Mouse (Mus musculus) common myeloid progenitor, adult 5-6 weeks (primary cell): ENCODE measurements at regions not wholly inside any gene's neighbourhood (a gene's known extent, or its start where the extent isn't known, plus 50 kb on each side); places are given as distances from the start of the nearest gene placed in this dataset.
A peak's percentile ranks its signal among the peaks of the same experiment; 100 is the strongest.
"Not testable (repeated sequence)": the region's sequence is repeated elsewhere in the genome, so short reads cannot be mapped to it uniquely, and the experiment has no call there.

Experiments used
- ATAC-seq: replicated peaks from 2 replicates; pipeline ENCODE4 v1.8.0; 2016; ENCODE audit warnings: low read depth, mild to moderate bottlenecking, moderate TSS enrichment, inconsistent platforms; ENCODE audit not compliant: poor library complexity, severe bottlenecking

DNA sequence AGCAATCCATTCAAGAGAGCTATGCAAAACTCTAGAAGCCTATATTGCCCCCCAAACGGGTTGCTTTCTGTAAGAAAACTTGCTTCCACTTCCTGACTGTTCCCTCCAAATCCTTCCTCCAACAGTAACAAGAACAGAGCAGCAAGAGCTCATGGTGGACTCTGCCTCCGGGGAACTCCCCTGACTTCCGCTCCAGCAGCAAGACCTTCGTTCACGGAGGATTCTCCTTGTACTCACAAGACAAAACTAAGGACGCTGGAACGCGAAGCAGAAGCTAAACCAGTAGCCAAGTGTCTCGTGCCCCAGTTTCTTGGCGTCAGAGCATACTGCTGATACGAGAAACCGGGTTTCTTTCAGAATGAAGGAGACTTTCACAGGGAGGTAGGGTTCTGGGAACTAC is 50.7 kb downstream of the H2al2a start:
- peak; percentile 45 for ATAC-seq

GRCm38 (mm10) chr2:17945369-17945915 is 51.3 kb downstream of the H2al2a start:
- no peak for ATAC-seq

GRCm38 (mm10) chr2:17943506-17943905 is 53.3 kb downstream of the H2al2a start:
- ATAC-seq: no peak

DNA sequence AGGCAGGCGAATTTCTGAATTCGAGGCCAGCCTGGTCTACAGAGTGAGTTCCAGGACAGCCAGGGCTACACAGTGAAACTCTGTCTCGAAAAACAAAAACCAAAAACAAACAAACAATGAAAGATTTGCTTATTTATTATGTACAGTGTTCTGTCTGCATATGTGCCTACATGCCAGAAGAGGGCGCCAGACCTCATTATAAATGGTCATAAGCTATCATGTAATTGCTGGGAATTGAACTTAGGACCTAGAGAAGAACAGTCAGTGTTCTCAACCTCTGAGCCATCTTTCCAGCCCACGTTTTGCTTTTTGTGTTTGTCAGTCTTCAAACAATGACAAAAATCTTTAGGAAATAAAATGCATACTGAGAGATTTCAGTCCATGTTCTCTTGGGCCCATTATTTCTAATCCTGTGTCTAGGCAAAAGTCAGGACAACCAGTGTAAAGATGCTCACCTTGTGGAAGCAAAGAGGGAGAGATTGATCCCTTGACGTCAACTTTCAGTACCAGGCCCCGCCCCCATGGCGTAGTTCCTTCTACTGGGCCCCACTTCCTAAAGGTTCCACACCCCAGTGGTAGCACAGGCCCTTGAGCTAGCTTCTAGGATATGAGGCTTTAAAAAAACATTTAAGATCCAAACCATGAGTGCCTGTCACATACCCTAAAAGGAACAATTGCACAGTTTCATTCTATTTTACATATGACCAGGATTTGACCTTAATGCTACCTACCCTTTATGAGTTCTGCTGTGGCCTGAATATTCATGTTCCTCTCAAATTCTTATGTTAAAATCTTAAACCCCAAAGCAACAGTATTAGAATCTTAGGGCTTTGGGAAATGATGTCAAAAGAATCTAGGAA is 54.0 kb downstream of the H2al2a start:
- peak; percentile 67 for ATAC-seq

- no peak for ATAC-seq
Measured at GRCm38 (mm10) chr2:17941921-17942320, 54.8 kb downstream of the H2al2a start.

DNA sequence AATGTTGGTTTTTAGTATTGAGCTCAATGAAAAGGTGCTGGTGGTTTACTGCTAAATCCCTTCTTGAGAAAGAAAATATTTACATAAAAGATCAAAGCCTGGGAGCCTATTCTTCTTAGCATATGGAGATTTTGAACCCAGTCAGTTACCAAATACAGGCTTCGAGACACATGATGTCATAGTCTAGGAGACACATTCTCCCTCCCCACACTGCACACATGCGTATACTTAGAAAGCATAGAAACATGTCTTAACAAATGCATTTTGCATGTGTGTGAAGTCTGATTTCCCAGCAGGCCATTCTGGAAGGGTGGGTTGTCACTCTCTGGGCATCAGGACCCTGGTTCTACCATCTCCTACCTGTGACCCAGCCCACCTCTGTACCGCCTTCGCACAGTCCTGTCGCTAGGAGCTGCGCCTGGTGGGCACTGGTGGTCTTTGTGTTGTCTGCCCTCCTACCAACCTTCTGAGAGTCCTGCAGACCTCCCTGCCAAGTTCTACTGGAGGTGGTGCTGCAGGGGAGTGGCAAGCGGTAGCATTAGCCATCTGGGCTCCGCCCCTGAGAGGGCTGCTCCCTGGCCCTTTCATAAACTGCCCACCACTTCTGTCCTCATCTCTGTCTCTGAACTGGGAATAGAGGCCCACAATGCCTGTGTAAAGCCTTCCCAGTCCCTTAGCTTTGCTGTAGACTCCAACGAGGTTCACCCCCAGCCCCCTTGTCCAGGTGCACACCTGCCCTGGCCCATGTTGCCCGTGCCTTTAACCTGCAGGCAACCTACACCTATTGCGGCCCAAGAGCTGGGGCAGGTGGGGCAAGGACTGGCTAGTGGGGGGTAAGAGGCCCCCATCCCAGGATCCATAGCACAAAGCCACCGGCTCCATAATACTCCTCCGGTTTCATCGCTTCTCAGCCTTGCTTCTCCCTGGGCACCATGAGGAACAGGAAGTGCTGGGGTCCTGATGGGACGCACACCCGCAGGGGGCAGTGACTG is 56.6 kb downstream of the H2al2a start:
- not testable (repeated sequence) for ATAC-seq

GRCm38 (mm10) chr2:17939183-17939856 is 57.4 kb downstream of the H2al2a start:
- ATAC-seq: no peak

DNA sequence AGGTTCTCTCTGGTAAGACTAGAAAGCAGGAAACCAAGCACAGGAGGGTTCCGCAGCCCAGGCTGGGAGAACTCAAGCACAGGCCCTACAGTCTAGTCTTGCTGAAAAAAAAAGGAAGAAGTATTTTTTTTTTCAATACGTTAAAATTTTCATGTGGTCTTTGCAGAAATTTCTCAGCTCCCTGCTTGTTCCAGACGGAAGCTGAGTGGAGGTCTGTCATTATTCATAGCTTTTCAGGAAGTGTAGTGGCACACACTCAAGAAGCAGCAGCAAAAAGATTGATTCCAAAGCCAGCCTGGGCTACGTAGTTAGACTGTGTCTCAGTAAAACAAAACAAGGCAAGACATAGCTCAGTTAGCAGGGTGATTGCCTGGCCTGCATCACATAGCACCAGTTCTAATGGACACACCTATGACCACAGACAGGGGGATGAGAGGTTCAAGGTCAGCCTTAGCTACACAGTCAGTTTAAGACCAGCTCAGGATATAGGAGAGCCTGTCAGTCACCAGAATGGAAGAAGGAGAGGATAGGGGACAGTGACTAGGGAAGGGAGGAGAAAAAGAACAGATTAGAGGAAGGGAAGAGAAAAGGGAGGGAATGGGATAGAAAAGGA is 60.1 kb downstream of the H2al2a start:
- peak; percentile 74 for ATAC-seq

- ATAC-seq: no peak
Measured at GRCm38 (mm10) chr2:17935916-17936315, 60.8 kb downstream of the H2al2a start.

- no peak for ATAC-seq
Measured at GRCm38 (mm10) chr2:17935466-17935865, 61.3 kb downstream of the H2al2a start.

DNA sequence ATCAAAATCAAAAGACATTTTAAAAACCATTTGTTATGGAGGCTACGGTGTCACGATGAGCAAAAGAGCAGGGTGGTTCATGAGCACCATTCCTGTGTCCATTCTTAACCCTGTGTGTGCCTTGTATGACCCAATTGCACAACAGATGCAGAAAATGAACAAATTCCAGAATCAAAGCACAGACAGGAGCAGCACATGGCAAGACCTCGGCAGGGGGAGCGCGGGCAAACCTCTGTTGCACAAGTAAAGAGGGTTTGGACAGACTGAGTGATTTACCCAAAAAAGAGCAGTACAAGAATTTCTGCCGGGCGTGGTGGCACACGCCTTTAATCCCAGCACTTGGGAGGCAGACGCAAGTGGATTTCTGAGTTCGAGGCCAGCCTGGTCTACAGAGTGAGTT is 62.1 kb downstream of the H2al2a start:
- ATAC-seq: no peak

DNA sequence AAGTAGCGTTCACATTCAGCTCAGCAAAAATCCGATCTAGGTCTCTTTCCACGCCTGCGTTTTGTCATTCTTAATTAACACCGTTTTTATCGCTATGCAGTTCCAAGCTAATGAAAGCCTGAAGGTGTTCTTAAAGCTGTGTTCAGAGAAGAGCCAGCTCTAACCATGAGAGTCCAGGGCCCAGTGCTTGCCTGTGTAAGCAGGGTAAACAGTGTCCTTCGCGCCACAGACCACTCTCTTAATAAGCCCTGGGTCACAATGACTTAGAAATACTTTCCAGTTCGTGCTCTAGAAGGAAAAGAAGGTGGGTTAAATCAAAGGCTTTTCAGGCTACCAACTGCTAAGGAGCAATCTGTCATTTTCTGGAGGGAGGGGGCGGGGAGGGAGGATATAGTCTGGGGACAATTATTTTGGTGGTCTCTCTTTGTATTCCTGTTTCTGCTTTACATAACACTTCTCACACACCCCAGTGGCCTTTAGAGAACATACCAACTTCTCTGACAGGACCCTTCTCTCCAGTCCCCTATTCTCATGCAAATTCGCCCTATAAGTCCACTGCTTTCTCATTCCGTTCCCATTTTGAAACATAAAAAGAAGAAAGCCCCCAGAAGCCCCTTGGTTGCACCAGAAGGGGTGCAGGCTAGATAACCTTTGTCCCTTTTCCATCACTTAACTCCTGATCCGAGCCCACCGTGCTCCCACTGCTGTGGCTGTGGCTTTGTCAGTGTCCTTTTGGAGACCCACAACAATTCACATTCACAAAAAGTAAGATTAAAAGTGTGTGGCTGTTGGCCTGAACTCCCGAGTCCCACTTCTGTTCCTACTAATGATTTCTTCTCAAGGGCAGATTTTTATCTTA is 63.6 kb downstream of the H2al2a start:
- ATAC-seq: no peak

- ATAC-seq: no peak
Measured at GRCm38 (mm10) chr2:17932426-17932931, 64.3 kb downstream of the H2al2a start.

DNA sequence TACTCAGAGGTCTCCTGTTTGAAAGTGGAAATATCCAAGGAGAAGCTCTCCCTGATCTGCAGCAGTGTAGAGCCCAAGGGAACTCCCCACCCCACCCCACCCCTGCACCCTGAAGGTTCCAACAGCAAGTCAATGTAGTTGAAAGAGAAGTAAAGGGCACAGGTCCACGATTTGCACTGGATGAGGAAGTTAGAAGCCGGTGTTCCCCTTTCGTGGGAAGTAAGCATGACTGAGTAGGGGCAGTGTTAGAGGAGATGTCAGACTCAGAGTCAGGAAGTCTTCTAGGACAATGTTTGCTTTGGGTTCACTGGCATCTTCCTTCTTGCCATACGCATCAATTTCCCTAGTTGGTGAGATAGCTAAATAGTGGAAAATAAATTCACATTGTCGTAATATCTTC is 64.9 kb downstream of the H2al2a start:
- peak; percentile 86 for ATAC-seq

GRCm38 (mm10) chr2:17918861-17919648 is 77.7 kb downstream of the H2al2a start:
- no peak for ATAC-seq

DNA sequence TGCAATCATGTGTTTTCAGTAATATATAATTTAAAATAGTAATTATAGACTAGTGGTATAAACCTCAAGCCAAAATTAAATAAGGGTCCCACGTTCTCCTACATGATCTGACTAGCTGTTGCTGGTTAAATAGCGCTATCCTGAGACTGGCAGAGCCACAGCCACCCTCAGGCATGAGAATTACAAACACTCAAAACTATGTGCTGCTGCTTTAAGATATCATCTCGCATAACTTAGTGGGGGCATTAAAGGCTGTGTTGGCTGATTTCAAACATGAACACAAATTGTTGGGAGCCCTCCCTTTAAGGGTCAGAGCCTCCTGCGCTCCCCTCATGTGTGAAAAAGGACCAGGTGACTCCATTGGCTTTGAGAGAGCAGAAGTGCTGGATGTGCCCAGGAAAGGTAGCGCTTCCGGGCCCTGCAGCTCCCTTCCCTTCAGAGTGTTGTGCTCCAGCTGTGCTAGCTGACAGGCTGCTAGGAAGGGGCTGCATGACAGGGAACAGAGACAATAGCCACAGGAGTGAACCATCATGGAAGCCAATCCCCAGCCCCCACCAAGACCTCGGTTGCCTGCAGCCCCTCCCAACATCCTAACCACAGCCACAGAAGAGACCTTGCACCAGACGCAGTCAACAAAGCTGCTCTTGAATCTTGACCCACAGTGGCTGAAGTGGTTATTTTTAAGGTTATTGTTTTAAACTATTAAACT is 79.4 kb downstream of the H2al2a start:
- ATAC-seq: 0 out of 2 replicates have a peak, but pooled peaks have one; percentile 32

DNA sequence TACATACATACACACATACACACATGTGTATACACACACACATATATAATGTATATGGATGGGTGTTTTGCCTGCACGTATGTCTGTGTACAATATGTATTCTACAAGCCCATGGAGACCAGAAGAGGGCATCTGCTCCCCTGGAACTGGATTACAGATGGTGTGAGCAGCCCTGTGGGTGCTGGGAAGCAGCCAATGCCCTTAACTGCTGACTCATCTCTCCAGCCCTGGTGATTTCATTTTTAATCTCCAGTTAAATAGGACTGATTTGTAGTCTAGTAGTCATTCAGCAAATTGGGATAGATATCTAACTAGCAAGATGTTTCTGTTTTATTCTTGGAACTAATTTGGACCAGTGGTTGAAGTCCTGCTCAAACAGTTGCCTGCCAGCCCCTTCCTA is 94.1 kb downstream of the H2al2a start:
- ATAC-seq: no peak
